Mouse (Mus musculus): ENCODE measurements around the gene Ggt5. TPM values are rescaled to one million over a fixed set of nuclear protein-coding genes. Genes with fewer than 3 reads are reported as not detected.
A peak's percentile ranks its signal among the peaks of the same experiment; 100 is the strongest.

Gene Ggt5
- polyA plus RNA-seq, 1 experiment from 2014 or later: 3.9 TPM

DNA sequence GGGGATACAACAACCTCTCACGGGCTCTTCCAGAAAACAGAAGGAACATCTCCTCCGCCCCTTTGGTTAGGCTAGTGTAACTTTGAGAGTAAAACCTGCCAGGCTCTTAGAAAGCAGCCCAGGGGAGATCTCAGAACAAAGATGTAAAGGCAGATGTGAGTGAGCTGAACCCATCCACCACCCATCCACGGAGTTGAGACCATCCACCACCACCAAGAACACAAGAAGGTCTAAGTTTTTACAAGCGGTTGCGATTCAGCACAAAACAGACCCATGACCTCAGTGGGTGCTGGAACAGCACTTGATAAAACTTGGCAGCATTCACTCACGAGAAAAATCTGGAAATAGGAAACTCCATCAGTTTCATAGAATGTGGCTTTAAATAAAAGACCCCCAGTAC is 36.8 kb downstream of the Ggt5 start:
- Histone ChIP-seq H3K9ac (ENCODE audit: low read depth, low read length) (no peak overlapping the region), H3K4me3 (ENCODE audit: low read length) (no peak overlapping the region), H3K9me3 (ENCODE audit: control insufficient read depth, low read length) (peaks cover 3% of the 10 kb centered on the region; the same call in 1 of the 2 replicates), H3K4me1 (ENCODE audit: control insufficient read depth, insufficient read depth, low read length) (no peaks in the 10 kb centered on the region), H3K4me2 (replicated peaks; ENCODE audit: low read depth, low read length) (no peak overlapping the region), H3K27me3 (ENCODE audit: control insufficient read depth, insufficient read depth, low read length) (no peaks in the 10 kb centered on the region), H3K27ac (ENCODE audit: low read depth, low read length) (no peak overlapping the region), H3K36me3 (ENCODE audit: control insufficient read depth, insufficient read depth, low read length) (no peaks in the 10 kb centered on the region)
- ATAC-seq (ENCODE audit: low FRiP score, low TSS enrichment): no peak
- WGBS: 56% methylated on average over 6 of the region's 6 CpGs

DNA sequence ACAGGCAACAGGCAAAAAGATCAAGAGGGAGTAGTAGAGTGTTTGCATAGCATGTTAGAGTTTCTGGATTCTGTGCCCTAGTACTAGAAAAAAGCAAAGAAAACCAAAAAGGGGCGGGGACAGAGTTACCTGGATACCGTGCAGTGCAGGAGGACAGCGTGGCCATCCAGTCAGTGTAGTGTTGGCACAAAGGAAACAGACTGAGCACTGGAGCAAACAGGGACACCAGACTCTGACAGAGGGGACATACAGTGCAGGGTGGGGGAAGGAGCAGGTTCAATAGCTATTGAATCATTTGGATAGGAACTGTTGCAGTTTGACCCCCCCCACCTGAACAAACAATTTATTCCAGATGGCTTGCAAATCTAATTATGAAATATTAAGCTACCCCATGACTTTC is 37.9 kb downstream of the Ggt5 start:
- no peak for ATAC-seq (ENCODE audit: low FRiP score, low TSS enrichment)
- WGBS: 70% methylated on average over 3 of the region's 3 CpGs

DNA sequence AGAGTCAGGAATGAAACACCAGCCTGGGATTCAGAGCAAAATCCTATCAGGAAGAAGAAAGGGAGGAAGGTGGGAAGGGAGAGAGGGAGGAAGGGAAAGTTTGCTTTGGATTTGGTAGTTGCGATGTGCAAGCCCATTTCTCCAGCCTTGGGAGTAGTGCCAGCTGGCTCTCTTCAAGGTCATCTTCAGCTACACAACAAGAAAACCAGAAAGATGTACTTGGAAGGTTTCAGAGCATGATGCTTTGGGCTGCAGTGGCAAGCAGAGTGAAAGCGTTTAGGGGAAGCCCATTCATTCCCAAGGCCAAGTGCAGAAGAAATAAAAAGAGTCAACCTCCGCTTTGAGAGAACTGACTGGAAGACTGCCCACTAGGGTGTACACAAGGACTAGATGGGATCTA is 38.4 kb downstream of the Ggt5 start:
- 80% methylated on average over 3 of the region's 3 CpGs for WGBS
- no peak for ATAC-seq (ENCODE audit: low FRiP score, low TSS enrichment)

More for the DNA sequence above, 37.9 kb downstream of the Ggt5 start:
- no peaks in the 10 kb centered on the region for H3K36me3 ChIP-seq (ENCODE audit: control insufficient read depth, insufficient read depth, low read length)
- H3K4me2 ChIP-seq (replicated peaks; ENCODE audit: low read depth, low read length): no peak overlapping the region
- peaks cover 2% of the 10 kb centered on the region; the same call in 1 of the 2 replicates for H3K9me3 ChIP-seq (ENCODE audit: control insufficient read depth, low read length)
- H3K27ac ChIP-seq (ENCODE audit: low read depth, low read length): no peak overlapping the region
- H3K4me3 ChIP-seq (ENCODE audit: low read length): no peak overlapping the region
- no peaks in the 10 kb centered on the region for H3K4me1 ChIP-seq (ENCODE audit: control insufficient read depth, insufficient read depth, low read length)
- H3K27me3 ChIP-seq (ENCODE audit: control insufficient read depth, insufficient read depth, low read length): no peaks in the 10 kb centered on the region
- no peak overlapping the region for H3K9ac ChIP-seq (ENCODE audit: low read depth, low read length)

DNA sequence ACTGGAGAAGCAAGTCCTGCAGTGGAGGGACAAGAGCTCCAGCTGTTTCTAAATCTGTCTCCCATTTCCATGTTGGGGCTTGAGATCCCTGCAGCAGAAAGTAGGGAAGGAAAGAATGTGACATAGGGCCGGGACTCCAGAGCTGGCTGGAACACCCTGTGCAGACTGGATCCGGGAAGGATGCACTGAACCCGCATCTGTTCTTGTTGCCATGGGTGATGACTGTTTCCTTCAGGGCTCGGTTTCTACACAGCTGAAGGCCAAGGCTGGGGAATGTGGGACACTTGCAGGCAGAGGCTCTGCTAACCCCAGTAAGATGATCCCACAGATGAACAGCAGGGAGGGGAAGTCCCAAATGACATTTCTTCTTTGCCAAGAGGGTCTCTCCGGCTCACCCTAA is 43.5 kb downstream of the Ggt5 start:
- no peak overlapping the region for H3K27ac ChIP-seq (ENCODE audit: low read depth, low read length)
- H3K4me2 ChIP-seq (replicated peaks; ENCODE audit: low read depth, low read length): no peak overlapping the region
- no peaks in the 10 kb centered on the region for H3K36me3 ChIP-seq (ENCODE audit: control insufficient read depth, insufficient read depth, low read length)
- H3K4me3 ChIP-seq (ENCODE audit: low read length): no peak overlapping the region
- no peak for ATAC-seq (ENCODE audit: low FRiP score, low TSS enrichment)
- H3K4me1 ChIP-seq (ENCODE audit: control insufficient read depth, insufficient read depth, low read length): no peaks in the 10 kb centered on the region
- H3K27me3 ChIP-seq (ENCODE audit: control insufficient read depth, insufficient read depth, low read length): no peaks in the 10 kb centered on the region
- 51% methylated on average over 5 of the region's 5 CpGs for WGBS
- H3K9me3 ChIP-seq (ENCODE audit: control insufficient read depth, low read length): no peaks in the 10 kb centered on the region
- no peak overlapping the region for H3K9ac ChIP-seq (ENCODE audit: low read depth, low read length)

More for the DNA sequence above, 38.4 kb downstream of the Ggt5 start:
- Histone ChIP-seq H3K9me3 (ENCODE audit: control insufficient read depth, low read length) (no peaks in the 10 kb centered on the region), H3K4me2 (replicated peaks; ENCODE audit: low read depth, low read length) (no peak overlapping the region), H3K4me3 (ENCODE audit: low read length) (no peak overlapping the region), H3K27ac (ENCODE audit: low read depth, low read length) (no peak overlapping the region), H3K9ac (ENCODE audit: low read depth, low read length) (no peak overlapping the region), H3K36me3 (ENCODE audit: control insufficient read depth, insufficient read depth, low read length) (no peaks in the 10 kb centered on the region), H3K4me1 (ENCODE audit: control insufficient read depth, insufficient read depth, low read length) (no peaks in the 10 kb centered on the region), H3K27me3 (ENCODE audit: control insufficient read depth, insufficient read depth, low read length) (no peaks in the 10 kb centered on the region)

DNA sequence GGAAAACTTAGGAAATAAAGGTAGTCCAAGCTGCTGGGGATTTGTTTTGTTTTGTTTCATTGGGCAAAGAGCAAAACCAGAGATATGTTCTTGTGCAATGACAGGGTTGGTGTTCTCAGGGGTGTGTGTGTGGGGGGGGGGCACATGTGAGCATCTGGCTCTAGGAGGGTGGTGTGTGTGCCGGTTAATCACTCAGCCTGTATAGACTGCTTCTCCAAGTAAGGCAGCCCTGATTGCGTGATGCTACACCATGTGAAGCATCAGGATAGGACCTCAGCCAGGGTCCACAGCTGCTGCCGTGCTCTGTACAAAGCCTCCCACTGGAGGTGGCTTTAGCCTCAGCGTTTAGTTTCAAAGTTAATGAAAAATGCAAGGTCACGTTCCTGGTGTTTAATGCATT is 43.9 kb downstream of the Ggt5 start:
- Histone ChIP-seq H3K9me3 (ENCODE audit: control insufficient read depth, low read length) (no peaks in the 10 kb centered on the region), H3K27ac (ENCODE audit: low read depth, low read length) (no peak overlapping the region), H3K4me1 (ENCODE audit: control insufficient read depth, insufficient read depth, low read length) (no peaks in the 10 kb centered on the region), H3K4me3 (ENCODE audit: low read length) (no peak overlapping the region), H3K27me3 (ENCODE audit: control insufficient read depth, insufficient read depth, low read length) (no peaks in the 10 kb centered on the region), H3K9ac (ENCODE audit: low read depth, low read length) (no peak overlapping the region), H3K36me3 (ENCODE audit: control insufficient read depth, insufficient read depth, low read length) (no peaks in the 10 kb centered on the region), H3K4me2 (replicated peaks; ENCODE audit: low read depth, low read length) (no peak overlapping the region)
- 80% methylated on average over 5 of the region's 5 CpGs for WGBS
- ATAC-seq (ENCODE audit: low FRiP score, low TSS enrichment): no peak

DNA sequence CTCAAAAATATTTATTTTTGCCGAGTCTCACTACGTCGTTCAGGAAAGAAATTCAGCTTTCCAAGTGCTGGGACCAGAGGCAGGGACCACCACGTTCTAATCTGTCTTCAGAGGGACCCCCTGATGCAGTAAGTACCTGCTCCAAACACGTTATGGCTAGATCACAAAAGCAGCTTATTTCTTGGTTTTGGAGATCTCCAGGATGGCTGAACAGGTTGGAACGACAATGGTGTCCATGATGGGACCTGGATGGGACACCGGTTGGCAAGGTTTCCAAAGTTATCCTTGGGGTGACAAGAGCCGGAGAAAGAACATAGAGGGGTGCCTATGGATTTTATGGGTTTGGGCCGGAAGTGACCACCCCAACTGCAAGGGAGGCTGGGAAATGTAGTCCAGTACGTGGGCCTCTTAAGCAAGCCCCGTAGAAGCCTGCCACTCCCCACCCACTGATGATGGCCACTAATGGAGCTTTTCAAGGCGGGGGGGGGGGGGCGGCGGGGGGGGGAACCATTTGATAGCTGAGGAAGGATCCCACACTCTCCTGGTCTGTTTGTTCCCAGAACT is 44.5 kb downstream of the Ggt5 start:
- Histone ChIP-seq H3K9ac (ENCODE audit: low read depth, low read length) (no peak overlapping the region), H3K27ac (ENCODE audit: low read depth, low read length) (no peak overlapping the region), H3K36me3 (ENCODE audit: control insufficient read depth, insufficient read depth, low read length) (no peaks in the 10 kb centered on the region), H3K4me1 (ENCODE audit: control insufficient read depth, insufficient read depth, low read length) (no peaks in the 10 kb centered on the region), H3K9me3 (ENCODE audit: control insufficient read depth, low read length) (no peaks in the 10 kb centered on the region), H3K27me3 (ENCODE audit: control insufficient read depth, insufficient read depth, low read length) (no peaks in the 10 kb centered on the region), H3K4me2 (replicated peaks; ENCODE audit: low read depth, low read length) (no peak overlapping the region), H3K4me3 (ENCODE audit: low read length) (no peak overlapping the region)
- no peak for ATAC-seq (ENCODE audit: low FRiP score, low TSS enrichment)
- 68% methylated on average over 14 of the region's 14 CpGs for WGBS

DNA sequence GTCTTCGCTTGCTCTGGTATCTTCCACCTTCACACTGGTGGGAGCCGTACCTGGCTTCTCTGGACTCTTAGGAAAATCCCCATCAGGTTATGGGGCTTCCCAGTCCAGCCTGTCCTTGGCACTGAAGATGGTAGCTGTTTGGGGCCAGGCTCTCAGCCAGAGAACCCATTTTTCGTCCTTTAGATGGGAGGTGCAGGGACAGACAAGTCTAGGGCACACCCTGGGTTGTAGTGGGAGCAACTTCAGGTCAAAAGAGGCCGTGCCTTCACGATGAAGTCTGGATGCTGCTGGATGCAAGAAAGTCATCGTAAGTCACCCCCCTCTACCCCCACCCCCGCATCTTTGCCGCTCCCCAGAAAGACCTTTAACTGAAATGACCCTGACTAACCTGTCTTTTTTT is 45.5 kb downstream of the Ggt5 start:
- ATAC-seq (ENCODE audit: low FRiP score, low TSS enrichment): no peak
- Histone ChIP-seq H3K4me2 (replicated peaks; ENCODE audit: low read depth, low read length) (no peak overlapping the region), H3K27me3 (ENCODE audit: control insufficient read depth, insufficient read depth, low read length) (no peaks in the 10 kb centered on the region), H3K9me3 (ENCODE audit: control insufficient read depth, low read length) (no peaks in the 10 kb centered on the region), H3K36me3 (ENCODE audit: control insufficient read depth, insufficient read depth, low read length) (no peaks in the 10 kb centered on the region), H3K9ac (ENCODE audit: low read depth, low read length) (no peak overlapping the region), H3K27ac (ENCODE audit: low read depth, low read length) (no peak overlapping the region), H3K4me3 (ENCODE audit: low read length) (no peak overlapping the region), H3K4me1 (ENCODE audit: control insufficient read depth, insufficient read depth, low read length) (no peaks in the 10 kb centered on the region)
- 94% methylated on average over 8 of the region's 8 CpGs for WGBS

DNA sequence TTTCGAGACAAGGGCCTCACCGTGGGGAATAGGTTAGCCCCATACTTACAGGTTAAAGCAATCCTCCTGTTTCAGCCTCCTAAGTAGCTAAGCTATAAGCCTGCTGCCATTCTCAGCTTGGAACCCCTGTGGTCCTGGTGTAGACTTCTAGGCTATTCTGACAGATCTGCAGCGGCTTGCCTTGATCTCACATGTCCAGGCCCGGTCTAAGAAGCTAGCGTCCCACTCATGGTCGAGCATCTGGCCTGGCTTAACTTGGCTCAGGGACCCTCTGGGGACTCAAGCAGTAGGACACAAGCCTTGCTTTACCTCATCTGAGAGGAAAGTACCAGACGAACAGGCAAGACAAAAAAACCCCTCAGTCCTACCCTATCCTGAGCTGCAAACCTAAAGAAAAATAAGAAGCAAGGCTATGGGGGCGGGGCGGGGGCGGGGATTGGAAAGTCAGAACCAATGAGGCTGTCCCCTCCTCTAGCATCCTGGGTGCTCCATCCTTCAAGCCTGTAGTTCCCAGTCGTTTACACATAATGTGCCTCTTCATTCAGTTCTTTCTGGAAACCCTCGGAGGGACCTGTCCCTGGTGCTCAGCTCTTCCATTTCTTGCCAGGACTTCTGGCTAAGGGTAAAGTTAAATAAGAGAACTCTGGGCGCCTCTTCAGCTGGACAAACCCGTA is 46.0 kb downstream of the Ggt5 start:
- H3K27me3 ChIP-seq (ENCODE audit: control insufficient read depth, insufficient read depth, low read length): no peaks in the 10 kb centered on the region
- H3K27ac ChIP-seq (ENCODE audit: low read depth, low read length): no peak overlapping the region
- H3K9me3 ChIP-seq (ENCODE audit: control insufficient read depth, low read length): no peaks in the 10 kb centered on the region
- H3K4me2 ChIP-seq (replicated peaks; ENCODE audit: low read depth, low read length): no peak overlapping the region
- no peak for ATAC-seq (ENCODE audit: low FRiP score, low TSS enrichment)
- WGBS: 73% methylated on average over 14 of the region's 14 CpGs
- H3K4me1 ChIP-seq (ENCODE audit: control insufficient read depth, insufficient read depth, low read length): no peaks in the 10 kb centered on the region
- no peak overlapping the region for H3K4me3 ChIP-seq (ENCODE audit: low read length)
- H3K9ac ChIP-seq (ENCODE audit: low read depth, low read length): no peak overlapping the region
- H3K36me3 ChIP-seq (ENCODE audit: control insufficient read depth, insufficient read depth, low read length): no peaks in the 10 kb centered on the region

DNA sequence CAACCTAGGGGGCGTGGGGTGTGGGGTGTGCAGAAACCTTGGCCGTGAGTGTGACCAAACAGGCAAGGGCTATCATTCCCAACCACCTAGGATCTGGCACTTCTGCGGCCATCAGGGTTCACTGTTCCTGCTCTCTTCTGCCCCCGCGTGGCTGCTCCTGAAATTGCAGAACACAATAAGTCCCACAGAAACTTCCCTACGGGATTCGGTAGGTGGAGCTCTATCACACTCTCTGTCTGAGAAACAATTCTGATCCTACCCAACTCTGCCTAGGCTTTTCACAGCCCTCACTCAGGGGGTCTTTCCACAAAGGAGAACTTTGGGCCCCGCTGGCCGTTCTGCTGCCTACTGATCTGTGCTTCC is 46.5 kb downstream of the Ggt5 start:
- Histone ChIP-seq H3K27ac (ENCODE audit: low read depth, low read length) (no peak overlapping the region), H3K4me1 (ENCODE audit: control insufficient read depth, insufficient read depth, low read length) (no peaks in the 10 kb centered on the region), H3K9me3 (ENCODE audit: control insufficient read depth, low read length) (no peaks in the 10 kb centered on the region), H3K4me3 (ENCODE audit: low read length) (no peak overlapping the region), H3K36me3 (ENCODE audit: control insufficient read depth, insufficient read depth, low read length) (no peaks in the 10 kb centered on the region), H3K4me2 (replicated peaks; ENCODE audit: low read depth, low read length) (no peak overlapping the region), H3K9ac (ENCODE audit: low read depth, low read length) (no peak overlapping the region), H3K27me3 (ENCODE audit: control insufficient read depth, insufficient read depth, low read length) (no peaks in the 10 kb centered on the region)
- WGBS: 4% methylated on average over 9 of the region's 9 CpGs
- peak; percentile 69; the same call in 1 of the 2 replicates for ATAC-seq (ENCODE audit: low FRiP score, low TSS enrichment)
